Mouse (Mus musculus): ENCODE measurements around the gene Strn.

DNA sequence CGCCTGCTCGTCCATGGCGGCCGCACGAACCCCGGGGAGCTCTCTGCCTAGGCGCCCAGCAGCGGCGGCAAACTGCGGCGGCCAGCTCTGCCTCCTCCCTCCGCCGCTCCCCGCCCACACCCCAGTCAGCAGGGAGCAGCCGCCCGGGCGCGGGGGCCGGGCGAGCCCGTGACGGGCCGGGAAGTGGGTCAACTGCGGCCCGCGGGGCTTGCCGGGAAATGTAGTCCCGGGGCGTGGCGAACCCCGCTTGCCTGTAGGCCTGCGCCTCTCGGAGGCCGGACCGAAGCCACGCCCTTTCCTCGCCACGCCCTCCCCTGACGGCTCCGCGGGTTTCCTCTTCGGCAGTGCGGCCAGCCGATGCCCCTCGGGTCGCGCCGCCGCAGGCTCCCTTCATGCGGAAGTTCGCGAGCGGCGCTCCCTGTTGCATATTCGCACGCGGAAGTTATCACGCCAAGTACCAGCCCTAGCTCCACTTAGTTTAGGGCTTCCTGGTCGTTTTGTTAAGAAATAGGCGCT, 465 bp downstream of the Strn start:
- peak; percentile 81; the same call in 1 of the 2 replicates for TF ChIP-seq POLR2A (IDR thresholded peaks at IDR 0.05; ENCODE audit: borderline replicate concordance, control insufficient read depth, low read depth, low read length)
- no peak for TF ChIP-seq CTCF (IDR thresholded peaks at IDR 0.05; ENCODE audit: control insufficient read depth, insufficient read depth, low read length)
